Mouse (Mus musculus): ENCODE results near the gene Grpel1. TPM values are rescaled to one million over a fixed set of nuclear protein-coding genes. Genes with fewer than 3 reads are reported as not detected.

The Grpel1 gene
- total and polyA plus RNA-seq, 2 experiments from 2014 or later: 13.9 to 41.9 TPM

GRCm38 (mm10) chr5:36474283-36474682 lies 9.5 kb downstream of the Grpel1 start:
- Histone ChIP-seq H3K9ac (replicated peaks; ENCODE audit: low read length) (no peak overlapping the region), H3K4me2 (ENCODE audit: low read depth, low read length) (no peak overlapping the region), H3K9me3 (ENCODE audit: low read length) (no peaks in the 10 kb centered on the region), H3K27me3 (ENCODE audit: insufficient read depth, low read length) (no peaks in the 10 kb centered on the region), H3K36me3 (ENCODE audit: insufficient read depth, low read length) (peaks cover 34% of the 10 kb centered on the region), H3K27ac (no peak overlapping the region), H3K4me3 (ENCODE audit: low read length) (no peak overlapping the region), H3K4me1 (ENCODE audit: insufficient read depth, low read length) (no peaks in the 10 kb centered on the region)
- TF ChIP-seq CTCF (IDR thresholded peaks at IDR 0.05; ENCODE audit: low read depth): peak; percentile 83
- DNase-seq (ENCODE audit: low spot score): peak; percentile 83
- WGBS: 81% methylated on average over 5 of the region's 5 CpGs
- ATAC-seq: peak; percentile 64; the same call in 1 of the 2 replicates

- H3K9ac ChIP-seq (replicated peaks; ENCODE audit: low read length): no peak overlapping the region
- H3K27me3 ChIP-seq (ENCODE audit: insufficient read depth, low read length): no peaks in the 10 kb centered on the region
- ATAC-seq (no peak), DNase-seq (ENCODE audit: low spot score) (no peak)
- peaks cover 6% of the 10 kb centered on the region for H3K4me1 ChIP-seq (ENCODE audit: insufficient read depth, low read length)
- TF ChIP-seq CTCF (IDR thresholded peaks at IDR 0.05; ENCODE audit: low read depth): no peak
- no peak overlapping the region for H3K4me2 ChIP-seq (ENCODE audit: low read depth, low read length)
- H3K4me3 ChIP-seq (ENCODE audit: low read length): no peak overlapping the region
- H3K36me3 ChIP-seq (ENCODE audit: insufficient read depth, low read length): peaks cover 8% of the 10 kb centered on the region
- H3K27ac ChIP-seq: no peak overlapping the region
- WGBS: 89% methylated on average over 3 of the region's 3 CpGs
- H3K9me3 ChIP-seq (ENCODE audit: low read length): no peaks in the 10 kb centered on the region
These were observed 12.7 kb downstream of the Grpel1 start for GRCm38 (mm10) chr5:36477486-36477885.

GRCm38 (mm10) chr5:36478540-36479420 lies 14.0 kb downstream of the Grpel1 start:
- ATAC-seq: no peak
- WGBS: 90% methylated on average over 6 of the region's 6 CpGs
- Histone ChIP-seq H3K9ac (replicated peaks; ENCODE audit: low read length) (no peak overlapping the region), H3K4me3 (ENCODE audit: low read length) (no peak overlapping the region), H3K27me3 (ENCODE audit: insufficient read depth, low read length) (no peaks in the 10 kb centered on the region), H3K27ac (no peak overlapping the region), H3K36me3 (ENCODE audit: insufficient read depth, low read length) (no peaks in the 10 kb centered on the region; the same call in 1 of the 2 replicates), H3K9me3 (ENCODE audit: low read length) (no peaks in the 10 kb centered on the region), H3K4me1 (ENCODE audit: insufficient read depth, low read length) (peaks cover 15% of the 10 kb centered on the region), H3K4me2 (ENCODE audit: low read depth, low read length) (no peak overlapping the region)
- TF ChIP-seq CTCF (IDR thresholded peaks at IDR 0.05; ENCODE audit: low read depth): no peak
- DNase-seq (ENCODE audit: low spot score): no peak

DNA sequence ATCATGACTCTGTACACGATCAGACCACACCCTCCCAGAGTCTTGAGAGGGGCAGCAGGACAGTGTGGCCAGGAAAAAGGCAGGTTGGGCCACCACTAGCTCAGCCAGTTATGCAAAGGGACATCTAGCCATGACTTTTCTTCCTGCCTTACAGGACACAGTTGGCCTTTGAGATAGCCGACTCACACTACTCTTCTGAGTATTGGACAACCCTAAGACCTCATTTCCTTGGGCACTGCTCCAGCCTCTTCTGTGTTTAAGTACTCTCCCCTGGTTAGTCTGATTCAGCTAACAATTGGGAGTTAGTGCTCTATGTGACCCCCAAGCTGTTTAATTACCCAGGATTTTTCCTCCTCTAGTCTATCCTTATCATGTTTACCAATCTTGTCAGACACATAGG lies 14.9 kb downstream of the Grpel1 start:
- H3K27me3 ChIP-seq (ENCODE audit: insufficient read depth, low read length): no peaks in the 10 kb centered on the region
- no peaks in the 10 kb centered on the region; the same call in 1 of the 2 replicates for H3K36me3 ChIP-seq (ENCODE audit: insufficient read depth, low read length)
- H3K27ac ChIP-seq: no peak overlapping the region
- H3K9ac ChIP-seq (replicated peaks; ENCODE audit: low read length): no peak overlapping the region
- 59% methylated on average over 2 of the region's 2 CpGs for WGBS
- no peak overlapping the region for H3K4me3 ChIP-seq (ENCODE audit: low read length)
- TF ChIP-seq CTCF (IDR thresholded peaks at IDR 0.05; ENCODE audit: low read depth): no peak
- H3K4me1 ChIP-seq (ENCODE audit: insufficient read depth, low read length): peaks cover 17% of the 10 kb centered on the region
- no peak for DNase-seq (ENCODE audit: low spot score)
- H3K4me2 ChIP-seq (ENCODE audit: low read depth, low read length): no peak overlapping the region
- ATAC-seq: no peak
- no peaks in the 10 kb centered on the region for H3K9me3 ChIP-seq (ENCODE audit: low read length)

- Histone ChIP-seq H3K4me1 (ENCODE audit: insufficient read depth, low read length) (peaks cover 21% of the 10 kb centered on the region), H3K27ac (no peak overlapping the region), H3K9me3 (ENCODE audit: low read length) (no peaks in the 10 kb centered on the region), H3K4me2 (ENCODE audit: low read depth, low read length) (no peak overlapping the region), H3K36me3 (ENCODE audit: insufficient read depth, low read length) (no peaks in the 10 kb centered on the region; the same call in 1 of the 2 replicates), H3K27me3 (ENCODE audit: insufficient read depth, low read length) (no peaks in the 10 kb centered on the region), H3K4me3 (ENCODE audit: low read length) (no peak overlapping the region), H3K9ac (replicated peaks; ENCODE audit: low read length) (no peak overlapping the region)
- 88% methylated on average over 4 of the region's 4 CpGs for WGBS
- no peak for DNase-seq (ENCODE audit: low spot score)
- no peak for TF ChIP-seq CTCF (IDR thresholded peaks at IDR 0.05; ENCODE audit: low read depth)
- no peak for ATAC-seq
These were observed 15.6 kb downstream of the Grpel1 start for GRCm38 (mm10) chr5:36480398-36480797.

GRCm38 (mm10) chr5:36481114-36481513 lies 16.3 kb downstream of the Grpel1 start:
- Histone ChIP-seq H3K4me3 (ENCODE audit: low read length) (no peak overlapping the region), H3K4me1 (ENCODE audit: insufficient read depth, low read length) (peaks cover 21% of the 10 kb centered on the region)
- 80% methylated on average over 1 of the region's 1 CpGs for WGBS

More at GRCm38 (mm10) chr5:36481114-36481513, 16.3 kb downstream of the Grpel1 start:
- TF ChIP-seq CTCF (IDR thresholded peaks at IDR 0.05; ENCODE audit: low read depth): peak; percentile 53
- H3K27ac ChIP-seq: no peak overlapping the region
- H3K36me3 ChIP-seq (ENCODE audit: insufficient read depth, low read length): no peaks in the 10 kb centered on the region; the same call in 1 of the 2 replicates
- no peaks in the 10 kb centered on the region for H3K27me3 ChIP-seq (ENCODE audit: insufficient read depth, low read length)
- DNase-seq (ENCODE audit: low spot score) (peak; percentile 19), ATAC-seq (no peak)
- H3K9me3 ChIP-seq (ENCODE audit: low read length): no peaks in the 10 kb centered on the region
- H3K4me2 ChIP-seq (ENCODE audit: low read depth, low read length): no peak overlapping the region
- no peak overlapping the region for H3K9ac ChIP-seq (replicated peaks; ENCODE audit: low read length)

Measured in hindbrain, postnatal 0 days (tissue).